Mouse (Mus musculus): ENCODE data around the gene Nthl1. TPM values are rescaled to one million over a fixed set of nuclear protein-coding genes. Genes with fewer than 3 reads are reported as not detected.

Nthl1 gene
- total RNA-seq (2021), result 1 to 10 TPM; 4.6 to 5.9 TPM

GRCm38 (mm10) chr17:24632167-24632812 lies at the start of gene Nthl1, which contains the start of gene Tsc2:
Nthl1 (plus strand) TSS chr17:24632680.
Tsc2 (minus strand) TSS chr17:24632630.
- intact Hi-C loops (cut with DNase I), result no loop called here
- peak; percentile 81 to 90 for DNase-seq (ENCODE audit: extremely low spot score in 1 of 2, low spot score in 2 of 2)

GRCm38 (mm10) chr17:24583599-24584460 lies 48.6 kb upstream of the Nthl1 start:
- intact Hi-C loops (cut with DNase I), result no loop called here
- DNase-seq (ENCODE audit: extremely low spot score in 1 of 2, low spot score in 2 of 2), result no peak

GRCm38 (mm10) chr17:24584520-24584919 lies 48.0 kb upstream of the Nthl1 start:
- intact Hi-C loops (cut with DNase I), result no loop called here
- DNase-seq (ENCODE audit: extremely low spot score in 1 of 2, low spot score in 2 of 2), result no peak

GRCm38 (mm10) chr17:24586532-24586931 lies 45.9 kb upstream of the Nthl1 start:
- no peak for DNase-seq (ENCODE audit: extremely low spot score in 1 of 2, low spot score in 2 of 2)
- intact Hi-C loops (cut with DNase I), result no loop called here

- intact Hi-C loops (cut with DNase I), result loop anchor here (5.0 kb wide), 1 partner anchor 36 kb away; no protein-coding TSS in a partner anchor
- DNase-seq (ENCODE audit: extremely low spot score in 1 of 2, low spot score in 2 of 2), result peak in 1 of 2 experiments; percentile 59
These were observed 41.5 kb upstream of the Nthl1 start for GRCm38 (mm10) chr17:24590943-24591342.

- DNase-seq (ENCODE audit: extremely low spot score in 1 of 2, low spot score in 2 of 2), result no peak
- intact Hi-C loops (cut with DNase I), result loop anchor here (5.0 kb wide), 1 partner anchor 36 kb away; no protein-coding TSS in a partner anchor
These were observed 40.8 kb upstream of the Nthl1 start for GRCm38 (mm10) chr17:24591695-24592094.

GRCm38 (mm10) chr17:24593248-24593647 lies 39.2 kb upstream of the Nthl1 start:
- DNase-seq (ENCODE audit: extremely low spot score in 1 of 2, low spot score in 2 of 2), result no peak
- intact Hi-C loops (cut with DNase I), result loop anchor here (5.0 kb wide), 1 partner anchor 34 kb away; no protein-coding TSS in a partner anchor

GRCm38 (mm10) chr17:24593992-24594890 lies 38.2 kb upstream of the Nthl1 start:
- intact Hi-C loops (cut with DNase I), result loop anchor here (5.0 kb wide), 1 partner anchor 33 kb away; no protein-coding TSS in a partner anchor
- DNase-seq (ENCODE audit: extremely low spot score in 1 of 2, low spot score in 2 of 2), result no peak

- peak; percentile 31 to 60 for DNase-seq (ENCODE audit: extremely low spot score in 1 of 2, low spot score in 2 of 2)
- intact Hi-C loops (cut with DNase I), result no loop called here
These were observed 37.1 kb upstream of the Nthl1 start for GRCm38 (mm10) chr17:24595126-24596072.

- intact Hi-C loops (cut with DNase I), result no loop called here
- no peak for DNase-seq (ENCODE audit: extremely low spot score in 1 of 2, low spot score in 2 of 2)
These were observed 36.4 kb upstream of the Nthl1 start for GRCm38 (mm10) chr17:24596073-24596466.

GRCm38 (mm10) chr17:24596471-24597183 lies 35.9 kb upstream of the Nthl1 start:
- intact Hi-C loops (cut with DNase I), result no loop called here
- no peak for DNase-seq (ENCODE audit: extremely low spot score in 1 of 2, low spot score in 2 of 2)

GRCm38 (mm10) chr17:24597989-24598388 lies 34.5 kb upstream of the Nthl1 start:
- intact Hi-C loops (cut with DNase I), result no loop called here
- DNase-seq (ENCODE audit: extremely low spot score in 1 of 2, low spot score in 2 of 2), result no peak

- DNase-seq (ENCODE audit: extremely low spot score in 1 of 2, low spot score in 2 of 2), result no peak
- intact Hi-C loops (cut with DNase I), result no loop called here
These were observed 32.0 kb upstream of the Nthl1 start for GRCm38 (mm10) chr17:24600502-24600901.

- DNase-seq (ENCODE audit: extremely low spot score in 1 of 2, low spot score in 2 of 2), result no peak
- intact Hi-C loops (cut with DNase I), result no loop called here
These were observed 28.5 kb upstream of the Nthl1 start for GRCm38 (mm10) chr17:24603961-24604360.

- intact Hi-C loops (cut with DNase I), result no loop called here
- DNase-seq (ENCODE audit: extremely low spot score in 1 of 2, low spot score in 2 of 2), result no peak
These were observed 27.9 kb upstream of the Nthl1 start for GRCm38 (mm10) chr17:24604557-24604956.

- intact Hi-C loops (cut with DNase I), result no loop called here
- DNase-seq (ENCODE audit: extremely low spot score in 1 of 2, low spot score in 2 of 2), result no peak
These were observed 24.1 kb upstream of the Nthl1 start for GRCm38 (mm10) chr17:24608370-24608769.

GRCm38 (mm10) chr17:24608874-24609273 lies 23.6 kb upstream of the Nthl1 start:
- DNase-seq (ENCODE audit: extremely low spot score in 1 of 2, low spot score in 2 of 2), result no peak
- intact Hi-C loops (cut with DNase I), result no loop called here

Measured in left cerebral cortex, postnatal 10 days (tissue).